Mouse (Mus musculus): ENCODE measurements around the gene Nudt22.
A peak's percentile ranks its signal among the peaks of the same experiment; 100 is the strongest.

Gene Nudt22

DNA sequence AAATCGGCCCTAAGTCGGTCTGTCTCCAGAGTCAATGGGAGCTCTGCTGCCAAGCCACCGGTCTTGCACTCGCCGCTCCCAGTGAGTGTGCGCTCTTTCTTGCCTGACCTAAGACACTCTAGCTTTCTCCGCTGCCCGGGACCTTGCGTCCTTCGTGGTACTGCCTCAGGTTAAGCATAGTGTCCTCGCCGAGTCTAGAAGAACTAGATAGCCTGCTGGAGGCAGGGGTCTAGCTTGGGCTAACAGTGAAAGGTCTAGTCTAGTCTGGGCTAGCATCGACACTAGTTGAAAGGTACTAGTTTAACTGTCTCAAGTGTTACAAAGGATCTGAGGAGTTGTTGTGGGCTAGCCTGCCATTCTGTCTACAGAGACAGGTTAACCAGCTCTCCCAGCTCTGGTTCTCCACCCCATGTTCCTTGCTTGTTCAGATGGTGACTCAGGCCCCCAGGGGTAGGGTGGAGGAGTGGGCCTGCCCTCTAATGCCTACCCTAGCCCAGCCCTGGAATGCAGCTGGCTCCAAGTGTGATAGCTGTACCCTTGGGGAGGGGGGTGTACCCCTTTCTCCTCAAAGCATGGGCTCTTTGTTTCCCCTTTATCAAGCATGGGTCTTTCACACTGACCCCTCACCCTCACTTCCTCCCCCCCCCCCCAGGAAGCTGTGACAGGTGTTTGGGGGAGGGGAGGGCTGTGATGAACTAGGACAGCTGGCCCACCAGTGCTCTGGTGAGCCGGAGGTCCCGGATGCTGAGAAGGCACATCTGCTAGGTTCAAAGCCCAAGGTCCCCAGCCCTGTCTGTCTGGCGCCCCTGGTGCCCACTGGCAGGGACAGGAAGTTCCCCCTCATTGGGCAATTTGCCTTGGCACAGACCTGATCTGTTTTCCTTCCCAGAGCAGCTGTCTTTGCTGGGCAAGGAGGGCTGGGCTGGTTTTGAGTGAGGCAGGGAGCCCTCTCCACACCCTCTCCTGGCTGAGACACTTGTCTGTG lies 20.1 kb downstream of the Nudt22 start, which contains the start of gene Plcb3:
Gene Plcb3, minus strand, starts transcription at position 934 of the 985 bp plus-strand sequence.
- peak; percentile 82 for DNase-seq

DNA sequence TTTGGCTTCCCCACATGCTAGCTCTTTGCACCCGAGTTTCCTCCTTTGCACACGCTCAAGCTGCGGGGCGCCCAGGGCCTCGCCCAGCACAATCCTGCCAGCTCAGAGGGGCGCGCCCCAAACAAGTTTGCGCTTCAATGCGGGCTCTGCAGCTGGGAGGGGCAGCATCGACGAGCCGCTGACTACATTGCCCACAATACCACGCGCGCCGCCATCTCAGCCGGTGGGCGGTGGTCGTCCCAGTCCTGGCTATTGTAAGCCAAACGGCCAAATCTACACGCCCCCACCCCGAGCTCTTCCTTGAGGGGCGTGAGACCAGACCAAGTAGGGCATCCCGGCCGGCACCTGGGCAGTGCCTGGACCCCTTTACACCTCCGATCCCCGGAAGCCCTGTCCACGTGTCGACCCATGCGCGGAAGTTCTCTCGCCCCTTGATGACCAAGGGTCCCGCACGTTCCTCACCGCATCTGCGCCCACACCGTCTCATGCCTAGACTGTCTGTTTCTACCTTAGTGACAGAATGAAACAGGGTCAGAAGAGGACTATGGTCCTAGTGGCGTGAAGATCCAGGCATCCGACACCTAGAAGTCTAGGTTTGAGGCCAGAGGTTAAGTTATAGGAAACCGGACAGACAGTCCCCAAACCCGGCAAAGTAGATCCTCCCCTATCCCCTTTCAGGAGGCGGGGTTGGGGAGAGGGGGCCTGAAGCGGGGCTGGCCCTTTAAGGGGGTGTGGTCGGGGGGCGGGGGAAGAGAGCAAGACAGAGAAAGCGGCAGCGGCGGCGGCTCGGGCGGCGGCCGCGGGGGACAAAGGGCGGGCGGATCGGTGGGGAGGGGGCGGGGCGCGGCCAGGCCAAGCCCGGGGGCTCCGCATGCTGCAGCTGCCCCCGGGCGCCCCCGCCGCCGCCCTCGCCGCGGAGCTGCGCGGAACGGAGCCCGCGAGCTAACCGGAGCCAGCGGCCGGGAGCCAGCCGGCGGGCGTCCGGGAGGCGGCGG lies 21.4 kb downstream of the Nudt22 start, which contains the start of gene Ppp1r14b:
Gene Ppp1r14b, plus strand, starts transcription at position 758 of the 995 bp plus-strand sequence.
- DNase-seq: peak; percentile 74

DNA sequence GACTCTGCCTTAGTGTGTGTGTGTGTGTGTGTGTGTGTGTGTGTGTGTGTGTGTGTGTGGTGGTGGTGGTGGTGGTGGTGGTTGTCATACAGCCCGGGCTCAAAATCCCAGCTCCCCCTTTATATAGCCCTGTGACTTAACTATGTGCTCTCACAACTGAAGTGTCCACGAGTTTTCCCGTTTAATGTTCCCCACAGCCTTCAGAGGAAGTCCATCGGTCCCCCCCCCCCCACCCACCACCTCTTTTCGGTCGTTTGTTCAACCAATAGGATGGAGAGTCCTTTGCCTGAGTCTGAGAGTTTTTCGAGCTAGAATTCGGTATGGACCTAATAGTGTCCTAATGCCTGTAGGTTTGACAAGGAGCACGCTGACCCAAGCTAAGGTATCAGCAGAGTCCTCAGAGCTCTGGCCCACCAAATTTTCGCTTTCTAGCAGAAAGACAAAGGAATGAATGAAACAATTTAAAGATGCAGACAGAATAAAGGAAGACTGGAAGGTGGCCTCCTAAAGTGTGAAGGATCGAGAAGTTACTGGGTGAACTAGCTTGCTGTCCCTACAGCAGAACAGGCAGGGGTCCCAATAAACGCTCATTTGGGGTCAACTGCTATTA lies 22.2 kb downstream of the Nudt22 start:
- no peak for DNase-seq

DNA sequence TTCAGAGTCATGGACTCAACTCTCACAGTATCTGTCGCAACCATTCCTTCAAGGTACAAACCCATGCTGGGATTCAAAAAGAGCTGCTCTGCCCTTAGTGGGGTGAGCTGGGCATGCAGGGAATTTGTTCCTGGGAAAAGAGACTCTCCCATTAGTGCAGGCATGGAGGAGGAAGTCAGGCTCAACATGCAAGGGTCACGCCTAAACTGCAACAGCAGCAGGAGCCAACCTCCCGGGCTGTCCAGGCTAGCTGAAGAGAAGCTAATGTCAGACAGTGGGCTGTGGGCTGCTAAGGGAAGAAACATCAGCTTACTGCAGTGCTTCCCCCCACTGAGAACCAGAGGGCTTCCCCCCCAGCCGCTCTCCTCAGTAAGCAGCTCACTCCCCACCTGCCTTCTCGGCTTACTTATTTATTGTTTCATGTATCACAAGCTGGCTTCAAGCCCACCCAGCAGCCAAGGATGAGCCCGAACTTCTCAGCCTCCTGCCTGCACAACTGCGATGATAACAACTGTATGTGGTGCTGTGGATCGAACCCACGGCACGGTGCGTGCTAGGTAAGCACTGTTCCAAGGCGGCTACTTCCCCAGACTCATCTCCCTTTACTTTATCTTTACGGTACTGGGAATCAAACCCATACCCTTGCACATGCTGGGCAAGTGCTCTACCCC lies 23.5 kb downstream of the Nudt22 start:
- DNase-seq: no peak

DNA sequence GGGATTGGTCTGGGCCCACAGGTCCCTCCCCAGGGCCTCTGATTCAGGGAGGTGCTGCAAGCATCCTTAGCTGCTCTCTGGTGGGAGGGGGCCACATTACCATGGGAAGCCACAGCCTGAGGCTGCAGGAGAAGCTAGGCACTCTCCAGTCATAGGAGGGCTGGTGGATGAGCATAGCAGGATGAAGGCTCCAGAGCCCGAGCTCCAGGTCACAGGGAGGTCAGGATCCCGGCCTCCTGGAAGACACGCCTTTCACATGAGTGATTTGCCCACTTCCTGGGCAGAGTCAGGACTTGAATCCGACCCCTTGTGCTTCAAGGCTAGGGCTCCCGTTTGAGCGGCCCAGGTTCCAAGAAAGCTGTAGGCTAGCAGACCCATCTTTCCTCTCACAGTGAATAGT lies 24.3 kb downstream of the Nudt22 start:
- no peak for DNase-seq

DNA sequence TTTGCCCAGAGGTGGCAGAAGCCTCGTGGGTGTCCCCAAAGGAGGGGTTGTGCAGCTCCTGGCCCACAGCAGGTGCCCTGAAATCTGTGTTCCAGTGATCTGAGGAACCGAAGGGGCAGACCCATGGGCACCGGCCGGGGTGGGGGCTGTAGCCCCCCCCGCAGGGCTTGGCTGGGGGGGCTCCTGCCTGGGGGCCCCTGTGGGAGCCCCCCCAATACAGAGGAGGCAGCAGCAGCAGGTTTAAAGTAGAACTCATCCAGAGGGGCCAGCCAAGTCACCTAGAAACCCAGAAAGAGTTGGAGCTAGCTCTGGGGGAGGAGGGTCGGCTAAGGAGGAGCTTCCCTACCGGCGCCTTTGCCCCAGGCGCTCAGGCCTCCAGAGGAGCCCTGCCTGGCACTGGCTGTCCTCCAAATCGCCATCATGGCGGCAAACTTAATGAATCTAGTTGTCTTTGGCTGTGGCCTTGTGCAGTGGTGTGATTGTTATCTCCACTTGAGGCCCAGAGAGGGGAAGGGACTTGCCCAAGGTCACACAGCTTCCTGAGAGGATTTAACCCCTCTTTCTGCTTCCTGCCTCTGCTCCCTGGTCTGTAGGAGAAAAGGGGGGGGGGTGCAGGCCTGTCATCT lies 25.3 kb downstream of the Nudt22 start:
- DNase-seq: no peak

DNA sequence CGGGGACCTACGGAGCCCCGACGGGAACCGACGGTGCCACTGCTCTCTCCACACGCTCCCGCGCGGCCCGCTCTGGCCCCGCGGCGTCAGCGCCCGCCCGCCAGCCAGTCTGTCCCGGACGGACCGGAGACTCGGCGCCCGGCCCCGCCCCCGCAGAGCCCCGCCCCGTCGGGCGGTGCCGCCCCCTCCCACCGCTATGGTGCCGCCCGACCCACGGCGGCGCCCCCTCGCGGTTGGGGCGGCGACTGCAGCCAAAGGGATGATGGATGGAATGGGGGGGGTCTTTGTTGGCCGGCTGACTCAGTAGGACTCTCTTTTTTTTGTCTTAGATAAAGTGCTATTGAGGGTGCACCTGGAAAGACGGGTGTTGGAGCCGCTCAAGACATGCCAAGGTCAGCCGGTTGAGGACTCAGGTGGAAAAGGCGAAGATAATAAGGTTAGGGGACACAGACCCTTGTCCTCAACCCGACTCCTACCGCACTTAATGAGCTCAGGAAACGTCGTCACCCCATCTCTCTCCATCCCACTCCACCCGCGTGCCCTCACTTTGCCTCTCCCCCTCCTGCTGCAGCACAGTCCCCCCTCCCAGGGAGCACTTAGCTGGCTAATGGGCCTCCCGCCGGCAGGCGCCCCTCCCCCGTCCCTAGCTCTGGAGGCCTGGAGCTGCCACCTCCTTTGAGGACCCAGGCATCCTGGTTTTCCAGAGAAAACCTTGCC lies 26.1 kb downstream of the Nudt22 start:
- DNase-seq: no peak

DNA sequence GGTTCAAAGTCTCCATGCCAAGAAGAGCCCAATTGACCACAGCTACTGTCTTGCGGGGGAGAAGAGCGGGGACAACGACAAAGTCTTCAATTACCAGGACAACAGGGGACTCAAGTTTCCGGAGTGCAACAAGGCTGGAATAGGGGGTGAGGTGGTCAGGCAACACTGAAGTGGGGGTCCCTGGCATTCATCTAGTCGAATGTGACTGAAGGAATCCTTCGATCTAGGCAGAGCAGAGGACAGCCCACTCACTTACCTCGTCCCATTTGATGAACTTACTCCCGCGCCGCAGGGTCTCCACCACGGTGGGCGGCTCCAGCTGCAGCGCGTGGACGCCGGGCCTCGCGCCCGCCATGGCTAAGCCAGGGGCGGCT lies 26.6 kb downstream of the Nudt22 start:
- no peak for DNase-seq

DNA sequence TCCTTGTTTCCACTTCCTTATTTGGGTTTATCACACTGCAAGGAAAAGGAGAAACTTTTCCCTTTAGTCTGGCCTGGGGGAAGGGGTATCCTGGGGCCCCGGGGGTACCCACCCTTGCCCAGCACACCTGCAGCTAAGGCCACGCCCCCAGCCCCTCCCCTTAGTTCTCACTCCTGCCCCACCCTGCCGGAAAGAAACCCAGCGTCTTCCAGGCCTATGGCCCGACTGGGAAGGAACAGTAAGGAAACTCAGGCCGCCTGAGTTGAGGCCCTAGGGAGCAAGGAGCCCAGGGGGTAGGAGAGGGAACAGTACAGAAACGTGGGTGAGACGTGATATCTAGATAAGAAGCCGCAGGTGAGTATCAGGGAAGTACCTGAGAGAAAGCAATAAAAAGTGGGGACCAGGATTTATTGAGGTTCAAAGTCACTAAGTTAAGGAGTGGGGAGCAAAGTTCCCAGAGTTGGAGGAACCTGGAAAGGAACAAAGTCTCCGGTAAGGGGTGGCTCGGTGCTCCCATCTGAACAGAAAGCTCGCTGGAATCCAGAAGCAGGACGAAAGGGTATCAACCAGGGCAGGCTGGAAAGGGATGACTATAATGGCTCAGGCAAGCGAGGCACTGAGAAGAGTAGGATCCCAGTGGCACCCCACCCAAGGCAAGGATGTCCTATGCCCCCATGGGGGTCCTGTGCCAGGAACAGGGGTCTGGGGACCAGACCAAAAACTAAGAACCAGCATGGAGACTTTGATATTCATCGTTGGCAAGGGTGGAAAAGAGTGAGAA lies 27.2 kb downstream of the Nudt22 start:
- no peak for DNase-seq

DNA sequence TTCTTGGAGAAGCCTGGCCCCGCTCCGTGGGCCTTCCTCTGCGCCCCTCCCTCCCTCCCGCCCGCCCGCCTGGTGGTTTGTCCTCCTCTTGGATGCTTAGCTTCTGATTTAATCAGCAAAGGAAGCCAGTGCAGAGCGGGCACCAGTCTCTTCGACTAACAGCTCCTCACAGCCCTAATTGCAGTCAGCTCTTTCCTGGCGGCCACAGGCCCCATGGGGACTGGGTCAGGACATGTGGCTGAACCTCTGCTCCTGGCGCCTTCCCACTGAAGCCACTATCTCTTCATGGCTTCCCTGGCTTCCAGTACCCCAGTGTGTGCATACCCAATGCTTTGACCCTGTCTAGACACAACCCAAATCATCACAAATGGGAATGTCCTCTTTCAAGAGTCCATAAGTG lies 39.5 kb downstream of the Nudt22 start:
- no peak for DNase-seq

DNA sequence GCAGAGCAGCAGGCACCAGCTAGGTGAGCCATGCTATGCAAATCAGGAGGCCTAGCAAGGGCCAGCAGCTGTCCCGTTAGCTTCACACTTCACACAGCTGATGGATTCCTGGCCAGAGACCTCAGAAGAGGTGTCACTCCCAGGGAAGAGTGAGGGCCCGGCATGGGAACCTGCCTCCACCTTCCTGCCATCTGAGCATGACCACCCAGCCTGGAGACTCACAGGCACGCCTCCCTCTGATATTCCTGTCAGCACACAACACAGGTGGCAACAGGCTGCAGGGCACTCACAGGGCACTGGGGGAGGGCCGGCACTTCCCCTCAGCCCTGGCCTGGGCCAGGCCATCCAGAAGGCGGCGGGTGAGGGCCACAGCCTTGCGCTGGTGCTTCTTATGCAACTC lies 40.5 kb downstream of the Nudt22 start:
- no peak for DNase-seq

DNA sequence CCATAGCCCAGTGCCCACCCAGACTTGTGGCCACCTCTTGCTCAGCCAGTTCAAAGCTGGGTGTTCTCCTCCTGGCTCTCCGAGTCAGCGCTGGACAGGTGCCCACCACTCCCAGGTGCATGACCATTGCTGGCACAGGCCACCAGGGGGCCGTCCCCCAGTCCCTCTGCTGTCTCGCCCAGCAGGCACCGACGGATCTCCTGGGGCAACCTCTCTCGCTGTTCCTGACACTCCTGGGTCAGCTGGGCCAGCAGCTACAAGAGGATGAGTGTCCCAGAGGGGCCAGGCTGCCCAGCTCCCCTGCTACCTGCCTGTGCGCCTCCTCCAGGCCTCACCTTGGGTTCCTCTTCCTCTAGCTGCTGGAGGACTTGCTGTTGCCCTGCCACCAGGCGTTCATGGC lies 41.9 kb downstream of the Nudt22 start:
- no peak for DNase-seq

DNA sequence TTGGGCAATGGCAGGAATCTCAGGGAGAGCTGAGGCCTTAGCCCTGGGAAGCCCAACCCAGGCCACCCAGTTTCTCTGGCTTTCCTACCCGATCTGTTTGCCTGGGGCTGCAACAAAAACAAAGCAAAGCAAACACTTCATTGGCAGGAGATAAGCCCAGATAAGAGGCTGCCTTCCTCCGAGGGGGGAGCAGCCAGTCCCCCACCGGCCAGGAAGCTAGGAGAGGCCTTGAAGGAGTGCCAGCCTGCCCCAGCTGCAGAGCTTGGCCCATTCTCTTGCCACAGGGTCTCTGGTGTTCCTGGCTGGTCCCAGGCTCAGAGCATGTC lies 43.2 kb downstream of the Nudt22 start:
- DNase-seq: no peak

DNA sequence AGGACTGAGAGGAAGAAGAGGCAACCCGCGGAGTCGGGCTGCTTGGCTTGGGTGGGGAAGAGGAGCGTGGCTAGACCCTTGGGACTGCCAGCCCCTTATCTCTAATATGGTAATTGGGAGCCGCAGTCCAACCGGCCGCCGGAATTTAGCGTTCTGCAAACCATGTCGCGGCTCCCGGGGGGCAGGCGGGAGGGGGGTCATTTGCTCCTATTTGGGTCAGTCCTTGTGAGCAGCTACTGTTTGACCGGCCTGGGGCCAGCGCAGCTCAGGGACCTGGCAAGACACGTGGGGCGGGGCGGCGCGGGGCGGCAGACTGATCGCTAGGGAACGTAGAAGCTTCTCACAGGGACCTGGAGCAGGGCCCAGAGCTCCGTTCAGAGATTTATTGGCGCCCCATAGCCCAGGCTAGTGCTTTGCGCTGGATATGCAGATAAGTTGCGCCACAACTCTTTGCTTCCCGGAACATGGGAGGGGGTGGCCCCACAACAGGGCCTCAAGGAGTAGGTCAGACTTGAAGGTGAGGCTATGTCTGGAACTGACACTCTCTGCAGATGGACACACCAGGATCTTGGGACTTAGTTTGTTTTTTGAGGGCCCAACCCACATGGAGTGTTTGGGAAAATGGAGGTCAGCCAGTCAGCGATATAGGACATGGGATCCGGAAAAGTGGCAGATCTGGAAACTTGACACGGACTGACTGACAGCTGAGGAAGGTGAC lies 43.8 kb downstream of the Nudt22 start:
- DNase-seq: peak; percentile 80

DNA sequence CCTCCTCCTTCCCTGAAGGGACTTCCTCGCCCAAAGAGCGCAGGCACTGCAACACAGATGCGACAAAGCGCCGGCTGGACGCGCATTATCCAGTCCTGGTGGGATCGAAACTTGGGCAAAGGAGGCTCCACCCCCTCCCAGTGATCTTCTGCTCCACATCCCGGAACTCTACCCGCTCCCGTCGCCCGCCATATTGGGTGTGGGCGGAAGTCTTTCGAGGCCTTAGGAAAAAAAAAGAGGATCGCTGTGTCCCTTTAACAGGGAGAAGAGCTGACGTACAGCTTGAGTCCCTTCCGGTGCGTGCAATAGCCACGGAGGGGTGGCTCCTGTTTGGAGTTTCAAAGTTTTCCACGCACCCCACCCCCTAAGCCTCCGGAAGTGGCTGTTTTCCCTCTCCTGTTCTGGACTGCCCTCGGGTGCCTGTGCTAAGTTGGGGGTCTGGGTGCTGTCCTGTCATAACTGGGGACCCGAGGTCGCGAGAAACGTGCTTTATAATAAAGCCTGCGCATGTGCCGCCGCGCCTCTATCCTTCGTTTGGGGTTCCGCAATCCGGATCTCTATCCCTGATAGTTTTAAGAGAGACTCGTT lies 44.4 kb downstream of the Nudt22 start:
- DNase-seq: peak; percentile 96

DNA sequence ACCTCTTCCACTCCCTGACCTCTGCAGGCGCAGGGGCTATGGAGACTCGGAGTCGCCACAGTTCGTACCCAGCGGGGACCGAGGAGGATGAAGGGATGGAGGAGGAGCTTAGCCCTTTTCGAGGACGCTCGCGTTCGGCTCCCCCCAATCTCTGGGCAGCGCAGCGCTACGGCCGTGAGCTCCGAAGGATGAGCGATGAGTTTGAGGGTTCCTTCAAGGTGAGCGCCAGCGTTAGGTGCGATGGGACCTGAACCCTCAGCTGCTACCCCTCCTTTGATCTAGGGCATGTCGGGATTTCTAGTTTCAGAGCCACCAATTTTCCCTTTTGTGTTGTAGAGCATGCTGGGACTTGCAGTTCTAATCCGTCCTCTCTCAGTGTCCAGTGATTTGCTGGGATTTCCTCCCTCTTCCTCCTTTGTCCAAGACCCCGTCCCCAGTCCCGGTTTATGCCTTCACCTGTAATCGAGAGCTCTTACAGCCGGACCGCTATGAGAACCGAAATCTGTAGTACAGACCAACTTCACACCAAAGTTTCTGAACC lies 45.2 kb downstream of the Nudt22 start:
- peak; percentile 66 for DNase-seq

DNA sequence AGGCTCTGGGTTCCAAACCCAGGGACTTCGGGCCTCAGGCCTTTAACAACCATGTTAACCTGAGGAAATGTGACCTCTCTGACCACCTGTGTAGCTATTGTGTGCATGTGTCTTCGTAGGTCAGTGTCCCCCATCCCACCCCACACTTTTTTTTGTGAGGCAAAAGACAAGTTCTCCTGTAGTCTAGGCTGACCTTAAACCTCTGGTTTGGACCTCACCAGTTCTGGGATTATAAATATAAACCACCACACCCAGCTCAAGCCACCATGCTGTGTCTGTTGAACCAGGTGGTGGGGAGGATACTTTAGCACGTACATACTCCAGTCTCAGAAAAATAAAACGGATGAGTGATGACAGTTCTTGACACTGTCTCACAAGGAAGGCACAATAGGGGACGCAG lies 46.0 kb downstream of the Nudt22 start:
- DNase-seq: no peak

DNA sequence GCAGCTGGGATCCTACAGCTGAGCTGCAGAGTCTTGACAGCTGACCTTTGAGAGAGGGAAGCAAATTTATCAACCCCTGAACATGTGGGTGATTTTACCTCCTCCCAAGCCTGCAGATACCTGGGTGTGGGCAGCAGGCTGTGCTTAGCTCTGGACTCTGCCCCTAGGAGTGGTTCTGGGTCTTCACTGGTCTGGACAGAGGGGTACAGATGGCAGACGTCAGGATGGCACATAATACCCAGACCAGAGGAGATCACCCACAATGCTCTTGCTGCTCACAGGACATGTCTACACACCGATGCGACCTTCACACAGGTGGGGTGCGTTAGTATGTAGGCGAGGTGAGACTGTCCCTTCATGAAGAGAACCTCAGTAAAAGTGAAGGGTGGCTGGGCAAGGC lies 46.4 kb downstream of the Nudt22 start:
- DNase-seq: no peak

DNA sequence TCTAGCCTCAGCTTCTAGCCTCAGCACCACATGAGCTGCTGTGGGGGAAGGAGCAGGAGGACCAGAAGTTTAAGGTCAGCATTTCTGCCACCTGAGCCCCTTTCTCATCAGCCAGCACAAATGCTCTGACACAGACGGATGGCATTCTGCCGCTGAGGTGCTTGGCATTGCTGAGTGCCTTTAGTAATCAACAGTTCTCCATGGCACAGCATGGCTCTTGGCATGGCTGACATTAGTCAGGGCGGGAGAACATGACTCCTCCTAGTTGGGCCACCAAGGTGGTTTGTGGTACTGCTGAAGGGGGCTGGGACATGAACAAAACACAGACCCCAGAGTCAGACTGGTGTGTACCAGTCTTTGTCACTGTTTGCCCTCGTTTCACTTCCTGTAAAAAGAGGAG lies 47.7 kb downstream of the Nudt22 start:
- no peak for DNase-seq
